Mouse (Mus musculus) lung, adult 2 months (tissue): ENCODE measurements around the gene Wfdc21.

Source experiments
- CTCF ChIP-seq: fragments of 200-500 bp; IDR thresholded peaks from 2 replicates; pipeline ENCODE4 v1.5.1; 2011; ENCODE audit warnings: mild to moderate bottlenecking, low read length, control low read depth; ENCODE audit not compliant: insufficient read depth
- POLR2A ChIP-seq: fragments of 200-500 bp; IDR thresholded peaks from 2 replicates; pipeline ENCODE4 v1.6.1; 2011; ENCODE audit warnings: low read depth, mild to moderate bottlenecking, control low read depth, low read length, borderline replicate concordance; ENCODE audit errors: extremely low read depth

DNA sequence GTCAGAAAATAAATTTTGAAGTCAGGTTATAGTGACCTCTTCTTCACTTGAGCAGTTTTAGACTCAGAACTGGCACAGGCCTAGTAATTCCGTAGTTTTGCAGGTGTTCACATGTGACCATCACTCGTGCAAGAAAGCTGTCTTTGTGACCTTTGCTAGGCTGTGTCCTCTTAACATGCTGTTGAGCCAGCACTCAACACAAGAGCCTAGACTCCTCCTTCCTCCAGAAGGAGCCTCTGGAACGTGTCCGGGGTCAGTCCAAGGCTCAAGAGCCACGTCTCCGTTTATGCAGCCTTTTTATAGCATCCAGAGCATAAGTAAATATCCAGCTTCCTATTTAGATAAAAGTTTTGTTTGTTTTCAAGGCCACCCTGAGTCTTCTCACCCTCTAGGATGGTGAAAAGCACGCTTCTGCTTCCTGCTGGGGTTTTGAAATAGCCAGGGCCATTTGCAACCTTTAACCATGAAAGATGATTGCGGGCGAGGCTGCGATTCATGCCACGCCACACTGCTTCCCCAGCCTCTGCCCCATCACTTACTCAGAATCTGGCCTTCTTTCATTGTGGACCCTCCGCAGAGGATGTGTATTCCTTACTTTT lies 45.7 kb downstream of the Wfdc21 start:
- TF ChIP-seq POLR2A (no peak), CTCF (no peak)
